Mouse (Mus musculus): ENCODE data around the gene Trank1. TPM values are rescaled to one million over a fixed set of nuclear protein-coding genes. Genes with fewer than 3 reads are reported as not detected.

Gene Trank1
- polyA plus RNA-seq, 1 experiment = not detected

DNA sequence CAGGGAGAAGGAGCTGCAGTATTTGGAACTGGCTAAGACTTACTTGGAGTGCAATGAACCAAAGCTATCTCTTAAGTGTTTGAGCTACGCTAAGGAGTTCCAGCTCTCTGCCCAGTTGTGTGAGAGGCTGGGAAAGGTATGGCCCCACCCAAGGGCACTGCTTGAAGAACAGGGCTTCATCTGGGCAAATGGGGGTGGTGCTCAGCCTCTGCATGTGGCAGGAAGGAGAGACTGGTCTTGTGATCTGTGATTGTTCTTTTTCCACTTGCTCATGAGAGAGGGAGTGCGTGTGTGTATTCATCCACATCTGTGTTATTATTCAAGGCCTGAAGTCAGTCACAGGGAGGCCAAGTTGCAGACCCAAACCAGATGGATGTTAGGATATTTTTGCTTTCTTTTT lies 75.0 kb downstream of the Trank1 start:
- no peak for TF ChIP-seq GATA1 (IDR thresholded peaks at IDR 0.05; ENCODE audit: low read length)

DNA sequence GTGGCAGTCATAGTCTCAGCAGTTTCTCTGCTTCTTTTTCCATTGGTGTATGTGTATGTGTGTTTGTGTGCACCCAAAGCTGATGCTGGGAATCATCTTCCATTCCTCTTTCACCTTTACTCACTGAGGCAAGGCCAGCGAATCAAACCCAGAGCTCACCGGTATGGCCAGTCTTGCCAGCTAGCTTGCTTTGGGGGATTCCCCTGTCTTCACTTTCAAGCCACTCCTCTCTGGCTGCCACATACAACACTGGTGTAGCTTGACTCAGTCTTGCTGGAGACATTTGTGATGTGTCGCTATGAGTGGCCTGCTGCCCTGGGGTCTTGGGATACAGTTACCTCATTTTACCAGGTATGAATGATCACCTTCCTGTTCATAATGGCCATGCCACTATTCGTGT lies 76.0 kb downstream of the Trank1 start:
- no peak for TF ChIP-seq GATA1 (IDR thresholded peaks at IDR 0.05; ENCODE audit: low read length)

DNA sequence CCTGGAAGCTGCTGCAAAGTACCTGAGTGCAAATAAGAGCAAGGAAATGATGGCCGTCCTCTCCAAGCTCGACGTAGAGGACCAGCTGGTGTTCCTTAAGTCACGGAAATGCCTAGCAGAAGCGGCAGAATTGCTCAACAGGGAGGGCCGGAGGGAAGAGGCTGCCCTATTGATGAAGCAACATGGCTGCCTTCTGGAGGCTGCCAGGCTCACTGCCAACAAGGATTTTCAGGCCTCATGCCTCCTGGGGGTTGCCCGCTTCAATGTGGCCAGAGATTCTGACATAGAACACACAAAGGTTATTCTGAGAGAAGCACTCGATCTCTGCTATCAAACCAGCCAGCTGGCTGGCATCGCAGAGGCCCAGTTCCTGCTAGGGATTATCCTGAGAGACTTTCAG lies 78.5 kb downstream of the Trank1 start:
- TF ChIP-seq GATA1 (IDR thresholded peaks at IDR 0.05; ENCODE audit: low read length) = no peak

DNA sequence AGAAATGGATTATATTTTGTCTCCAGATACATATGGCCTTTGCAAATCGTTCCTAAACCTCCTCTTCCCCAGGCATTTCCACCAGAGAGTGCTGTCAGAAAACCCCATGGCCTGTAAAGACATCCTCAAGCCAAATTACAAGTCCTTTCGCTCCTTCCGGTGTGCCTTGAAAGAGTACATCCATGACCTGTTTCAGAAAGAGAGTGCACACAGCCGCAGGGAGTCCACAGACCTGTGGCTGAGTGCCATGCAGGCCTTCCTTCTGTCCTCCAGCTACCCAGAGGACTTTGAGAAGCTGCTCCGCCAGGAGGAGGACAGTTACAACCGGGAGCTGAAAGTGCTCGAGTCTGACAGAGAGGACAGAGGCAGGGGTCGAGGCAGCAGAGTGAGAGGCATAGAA lies 79.5 kb downstream of the Trank1 start:
- TF ChIP-seq GATA1 (IDR thresholded peaks at IDR 0.05; ENCODE audit: low read length) = no peak

DNA sequence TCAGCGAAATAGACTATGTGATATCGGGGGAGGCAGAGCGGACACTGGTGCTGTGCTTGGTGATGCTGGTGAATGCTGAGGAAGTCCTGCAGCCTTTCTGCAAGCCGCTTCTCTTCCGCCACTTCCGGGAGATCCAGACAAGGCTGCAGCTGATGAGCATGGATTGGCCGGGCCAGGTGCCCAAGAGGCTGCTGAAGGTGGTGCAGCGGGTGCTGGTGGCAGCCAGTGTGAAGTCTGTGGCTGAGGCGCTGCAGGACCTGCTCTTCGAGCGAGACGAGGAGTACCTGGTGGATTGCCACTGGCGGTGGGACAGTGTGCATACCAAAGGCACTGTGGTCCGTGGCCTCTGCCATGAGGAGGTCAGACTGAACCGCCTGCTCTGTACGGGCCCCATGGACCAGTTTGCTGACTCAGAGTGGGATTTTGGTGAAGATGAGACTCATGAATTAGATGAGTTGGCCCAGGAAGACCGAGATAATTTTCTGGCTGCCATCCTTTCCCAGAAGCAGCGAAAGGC lies 80.4 kb downstream of the Trank1 start:
- no peak for TF ChIP-seq GATA1 (IDR thresholded peaks at IDR 0.05; ENCODE audit: low read length)

DNA sequence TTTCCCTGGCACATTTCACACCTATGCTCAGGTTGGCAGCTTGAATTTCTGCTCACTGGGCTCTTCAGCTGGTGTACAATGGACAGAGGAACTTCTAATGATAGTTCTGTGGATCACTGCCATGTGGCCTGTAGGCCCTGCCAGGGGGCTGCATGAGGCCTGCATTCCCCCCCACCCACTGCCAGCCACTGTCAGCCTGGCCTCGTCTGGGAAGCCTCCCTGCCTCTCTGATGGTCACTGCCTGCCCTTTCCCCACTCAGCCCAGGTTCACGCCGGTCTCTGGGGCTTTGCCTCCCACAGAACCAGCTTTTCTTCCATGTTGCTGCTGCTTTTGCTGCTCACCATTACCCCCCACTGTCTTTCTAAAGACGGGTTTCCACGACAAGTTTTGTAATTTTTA lies 83.7 kb downstream of the Trank1 start:
- TF ChIP-seq GATA1 (IDR thresholded peaks at IDR 0.05; ENCODE audit: low read length) = no peak

DNA sequence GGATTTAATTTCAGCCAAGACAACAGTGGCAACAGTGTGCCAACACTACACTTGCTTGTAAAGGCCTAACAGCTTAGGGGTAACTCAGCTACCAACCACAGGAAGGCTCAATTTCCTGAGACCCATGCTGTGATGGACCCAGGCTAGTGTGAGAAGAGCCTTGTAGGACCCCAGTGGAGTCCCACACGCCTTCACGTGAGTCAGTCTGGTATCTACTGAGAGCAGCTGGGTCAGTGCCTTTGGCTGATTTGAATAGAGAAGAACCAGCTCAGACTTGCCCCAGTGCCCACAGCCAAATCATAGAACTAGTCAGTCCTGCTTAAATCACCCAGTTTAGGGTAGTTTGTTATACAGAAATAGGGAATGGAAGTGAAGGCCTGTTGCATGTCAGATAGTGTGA lies 86.5 kb downstream of the Trank1 start:
- no peak for TF ChIP-seq GATA1 (IDR thresholded peaks at IDR 0.05; ENCODE audit: low read length)

DNA sequence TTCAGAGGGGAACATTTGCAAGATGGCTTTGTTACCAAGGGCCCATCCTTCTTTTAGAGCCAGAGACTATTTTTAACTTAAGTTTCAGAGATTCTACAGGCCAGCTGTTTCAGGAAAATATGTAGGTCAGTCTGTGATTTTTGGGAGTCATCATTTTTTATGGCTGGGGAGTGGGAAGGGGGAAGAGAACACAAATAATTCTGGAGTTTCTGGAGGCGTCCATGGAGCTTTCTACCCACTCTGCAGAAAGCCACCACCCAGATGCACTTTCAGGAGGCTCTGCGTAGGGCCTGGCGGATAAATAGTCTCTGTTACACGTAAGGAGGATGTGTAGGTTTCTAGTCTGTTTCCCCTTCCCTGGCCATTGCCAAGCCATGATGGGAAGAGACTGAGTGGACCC lies 88.5 kb downstream of the Trank1 start:
- no peak for TF ChIP-seq GATA1 (IDR thresholded peaks at IDR 0.05; ENCODE audit: low read length)

DNA sequence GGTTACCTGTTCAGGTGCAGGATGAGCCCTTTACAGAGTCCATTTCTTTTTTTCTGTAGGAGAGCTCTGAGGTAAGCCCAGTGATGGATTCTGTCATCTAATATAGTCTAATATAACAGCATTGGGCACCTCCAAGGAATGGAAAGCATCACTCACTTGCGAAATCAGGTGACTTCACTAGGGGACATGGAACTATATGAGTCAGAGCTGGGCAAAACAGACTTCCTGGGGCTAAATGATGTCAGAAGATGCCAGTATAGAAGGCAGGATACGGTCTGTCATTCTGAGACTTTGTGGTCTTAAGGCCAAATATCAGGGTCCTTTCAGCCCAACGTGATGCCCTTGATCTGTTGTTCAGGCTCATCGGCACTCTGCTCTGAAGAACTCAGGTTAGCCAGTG lies 91.6 kb downstream of the Trank1 start:
- TF ChIP-seq GATA1 (IDR thresholded peaks at IDR 0.05; ENCODE audit: low read length) = no peak

DNA sequence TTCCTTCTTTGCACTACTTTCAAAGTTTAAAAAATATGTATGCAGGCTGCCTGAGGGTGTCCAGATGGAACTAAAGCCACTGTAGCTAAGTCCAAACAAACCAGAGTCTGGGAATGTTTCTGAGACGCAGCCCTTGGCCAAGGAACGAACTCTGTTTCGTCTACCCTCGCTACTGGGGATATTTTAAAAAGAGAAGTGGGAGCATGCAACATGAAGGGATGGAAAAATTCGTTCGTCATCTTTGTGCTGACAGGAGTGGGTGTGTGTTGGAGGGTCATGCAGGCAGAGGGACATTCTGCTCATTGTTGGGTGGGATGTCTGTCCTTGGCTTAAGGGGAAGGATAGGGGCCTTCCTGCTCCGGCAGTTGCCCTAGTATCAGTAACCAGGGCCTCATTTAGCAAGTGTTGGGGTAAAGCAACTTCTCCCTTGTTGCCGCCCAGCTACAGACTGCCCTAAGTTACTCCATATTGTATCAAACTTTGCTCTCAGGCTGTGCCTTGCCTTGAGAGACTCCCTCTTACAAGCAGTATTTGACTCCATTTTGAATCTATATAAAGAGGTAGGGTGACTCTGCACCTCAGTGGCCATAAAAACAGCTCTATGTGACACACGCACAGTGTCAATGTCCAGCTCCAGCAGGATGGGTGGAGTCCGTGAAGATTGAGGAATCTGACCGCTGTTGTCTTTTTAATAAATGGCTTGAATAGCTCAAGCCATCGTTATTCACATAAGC lies 93.0 kb downstream of the Trank1 start:
- no peak for TF ChIP-seq GATA1 (IDR thresholded peaks at IDR 0.05; ENCODE audit: low read length)

DNA sequence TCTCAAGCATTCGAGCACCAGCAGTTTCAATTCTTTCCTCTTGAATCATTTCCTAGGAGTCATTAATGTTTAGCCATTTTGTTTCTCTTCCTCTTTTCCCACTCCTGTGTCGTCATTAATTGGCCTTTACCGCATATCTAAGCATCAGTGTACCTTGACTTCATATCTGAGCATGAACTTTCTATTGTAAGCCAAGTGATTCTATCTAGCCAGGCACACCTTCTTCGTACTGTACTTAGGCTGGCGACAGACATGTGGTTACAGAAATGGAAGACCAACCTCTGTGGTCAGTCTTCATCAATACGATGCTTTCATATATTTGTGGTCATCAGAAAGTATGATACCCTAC lies 93.5 kb downstream of the Trank1 start:
- no peak for TF ChIP-seq GATA1 (IDR thresholded peaks at IDR 0.05; ENCODE audit: low read length)

DNA sequence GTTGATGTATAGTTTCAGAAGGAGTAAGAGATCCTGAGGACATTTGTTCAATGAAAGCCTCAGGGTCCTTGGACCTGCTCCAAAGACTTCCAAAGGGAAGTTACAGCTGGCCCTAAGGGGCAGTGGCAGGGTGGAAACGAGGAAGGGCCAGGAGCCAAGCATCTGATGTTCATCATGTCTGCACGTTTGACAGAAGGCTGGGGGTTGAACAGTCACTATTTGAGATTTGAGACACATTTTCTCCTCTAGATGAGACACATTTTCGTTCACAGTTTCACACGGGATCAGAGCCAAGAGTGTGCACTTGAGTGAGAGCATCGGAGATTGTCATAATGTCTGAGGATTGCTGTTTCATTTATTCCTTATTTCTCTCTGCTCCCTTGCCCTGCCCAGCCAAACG lies 96.5 kb downstream of the Trank1 start:
- TF ChIP-seq GATA1 (IDR thresholded peaks at IDR 0.05; ENCODE audit: low read length) = no peak

DNA sequence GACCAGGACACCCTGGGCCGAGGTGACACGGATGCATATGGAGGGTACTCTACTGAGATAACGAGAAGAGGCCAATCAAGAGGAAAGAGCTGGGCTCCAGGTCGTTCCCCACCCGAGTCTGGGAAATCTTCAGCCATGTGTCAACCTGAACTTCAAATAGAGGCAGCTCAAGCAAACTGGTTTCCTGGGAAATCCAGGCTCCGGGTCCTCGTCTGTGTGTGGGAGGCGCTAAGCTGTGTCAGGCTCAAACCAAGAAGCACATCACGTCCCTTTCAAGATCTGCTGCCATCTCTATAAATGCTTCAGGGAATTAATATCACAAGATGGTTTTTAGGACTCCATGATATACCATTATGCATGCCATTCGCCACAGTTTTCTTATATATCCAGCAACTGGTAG lies 96.9 kb downstream of the Trank1 start:
- TF ChIP-seq GATA1 (IDR thresholded peaks at IDR 0.05; ENCODE audit: low read length) = no peak

DNA sequence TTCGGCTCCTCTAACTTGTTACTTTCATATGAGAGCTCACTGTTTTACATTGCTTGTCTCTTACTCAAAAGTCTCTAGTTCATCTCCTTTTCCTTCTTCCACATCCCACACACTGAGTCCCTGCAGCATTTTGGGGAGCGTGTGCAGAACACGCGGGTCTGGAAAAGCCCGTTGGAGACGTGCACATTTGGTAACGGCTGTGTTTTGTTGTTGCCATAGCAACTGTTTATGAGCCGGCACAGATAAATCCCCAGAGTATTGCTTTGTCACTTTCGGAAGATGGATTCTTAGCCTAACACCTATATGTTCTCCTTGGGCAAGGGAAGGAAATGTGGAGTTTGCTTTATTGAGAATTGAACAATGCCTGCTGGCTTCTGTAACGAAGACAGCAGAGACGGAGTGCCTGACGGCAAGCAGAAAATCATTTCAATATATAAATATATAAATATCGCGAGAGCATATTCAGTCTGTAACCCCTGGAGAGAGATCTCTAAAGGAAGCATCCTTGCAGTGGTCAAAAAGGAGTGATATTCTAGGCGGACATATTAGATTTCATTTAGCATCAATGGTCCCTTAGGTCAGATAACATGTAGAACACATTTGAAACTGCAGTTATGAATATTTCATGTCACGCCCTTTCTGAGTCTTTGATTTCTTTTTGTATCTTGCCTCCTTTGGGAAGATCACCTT lies 101.1 kb downstream of the Trank1 start:
- no peak for TF ChIP-seq GATA1 (IDR thresholded peaks at IDR 0.05; ENCODE audit: low read length)

DNA sequence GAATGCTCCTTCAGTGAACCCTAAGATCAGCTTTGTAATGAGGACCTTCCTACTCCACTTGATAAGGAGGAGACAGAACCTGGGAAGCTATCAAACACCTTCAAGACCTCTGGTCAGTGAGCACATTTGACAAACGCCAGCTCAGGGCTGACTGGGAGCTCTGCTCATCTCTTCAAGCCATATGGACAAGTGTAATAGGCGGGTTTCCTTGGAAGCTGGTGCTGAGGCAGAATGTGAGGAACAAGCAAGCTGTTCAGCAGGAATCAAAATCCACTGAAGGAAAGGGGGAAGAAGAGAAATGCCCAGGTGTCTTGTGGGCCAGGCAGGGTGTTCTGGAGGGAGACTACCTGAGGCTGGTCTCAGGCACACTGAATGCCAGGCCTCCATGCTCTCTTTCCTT lies 110.3 kb downstream of the Trank1 start:
- no peak for TF ChIP-seq GATA1 (IDR thresholded peaks at IDR 0.05; ENCODE audit: low read length)

DNA sequence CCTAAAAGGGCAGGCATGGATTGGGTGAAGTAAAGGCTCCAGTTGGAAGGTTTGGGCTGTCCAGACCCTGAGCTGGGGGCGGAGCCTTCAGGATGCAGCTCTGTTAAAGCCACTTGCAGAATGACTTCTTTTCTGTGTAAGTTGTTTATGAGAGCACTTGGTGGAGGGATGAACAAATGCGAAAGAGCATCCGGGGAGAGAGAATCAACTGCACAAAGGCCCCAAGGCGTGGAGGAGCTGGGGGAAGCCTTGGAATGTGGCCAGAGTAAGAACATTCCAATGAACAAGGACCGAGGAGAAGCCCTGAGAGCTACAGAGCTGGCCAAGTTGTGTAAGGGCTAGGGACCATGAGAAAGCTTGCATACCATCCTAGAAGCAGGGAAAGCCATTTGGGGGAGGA lies 111.0 kb downstream of the Trank1 start:
- TF ChIP-seq GATA1 (IDR thresholded peaks at IDR 0.05; ENCODE audit: low read length) = no peak

DNA sequence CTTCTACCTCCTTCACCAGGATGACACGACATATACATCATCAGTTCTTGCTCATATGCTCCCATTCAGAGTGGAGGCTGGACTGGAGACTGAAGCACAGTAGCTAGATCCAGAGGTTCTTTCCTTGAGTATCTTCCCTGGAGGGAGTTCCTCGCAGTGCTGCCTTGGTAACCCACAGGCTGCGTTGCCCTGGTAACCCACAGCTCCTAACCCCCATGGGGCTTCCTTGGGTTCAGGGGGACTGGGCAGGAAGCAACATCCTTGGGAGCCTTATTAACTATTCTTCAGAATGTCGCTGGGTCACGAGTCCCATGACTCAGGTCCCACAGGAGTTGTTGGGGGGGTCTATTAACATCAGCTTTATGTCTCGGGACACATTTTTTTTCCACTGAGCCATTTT lies 113.6 kb downstream of the Trank1 start:
- TF ChIP-seq GATA1 (IDR thresholded peaks at IDR 0.05; ENCODE audit: low read length) = no peak
